8 mouse cellular contexts compared by ENCODE assay signal in the genomic region with DNA sequence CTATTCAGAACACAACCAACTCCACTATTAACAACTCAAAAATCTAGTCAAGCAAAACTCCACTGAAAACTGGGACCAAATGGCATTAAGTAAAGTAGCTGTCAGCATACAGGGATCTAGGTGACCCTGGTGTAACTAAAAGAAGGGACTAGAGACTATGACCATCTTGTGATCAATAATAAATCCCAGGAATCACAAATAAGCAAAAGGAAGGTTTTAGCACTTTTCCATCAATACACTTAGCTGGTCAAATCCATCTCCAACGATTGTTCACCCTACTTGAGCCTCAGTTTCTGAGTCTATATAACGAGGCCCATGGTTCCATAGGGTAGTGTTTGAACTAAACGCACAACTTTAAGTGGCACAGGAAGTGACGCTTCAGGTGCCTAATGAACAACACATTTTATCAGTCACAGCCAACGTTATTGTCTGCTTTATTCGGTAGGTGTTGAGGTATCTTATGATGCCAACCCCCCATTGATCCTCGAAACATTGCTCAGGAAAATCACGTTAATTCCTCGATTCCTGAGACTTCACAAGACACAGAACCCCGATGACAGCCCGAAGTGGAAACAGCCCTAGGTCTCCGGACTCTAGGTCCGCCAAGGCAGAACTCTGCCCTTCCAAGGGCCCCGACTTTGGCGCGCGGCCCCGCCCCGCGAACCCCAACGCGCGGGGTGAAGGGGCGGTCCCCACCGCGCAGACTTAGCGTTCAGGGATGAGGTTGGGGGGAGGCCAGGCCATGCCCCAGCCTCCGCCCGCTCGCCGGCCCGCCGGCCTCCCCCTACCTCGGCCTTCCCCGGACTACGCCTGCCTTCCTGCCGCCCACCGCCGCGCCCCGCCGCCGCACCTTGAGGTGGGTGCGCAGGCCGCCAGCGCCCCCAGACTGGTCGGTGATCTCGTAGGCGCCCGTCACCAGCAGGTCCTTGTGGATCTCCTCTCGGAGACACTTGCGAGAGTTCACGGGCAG. TPM values are rescaled to one million over a fixed set of nuclear protein-coding genes. Genes with fewer than 3 reads are reported as not detected.
DNase-seq lines count a peak whose midpoint lies in the region; ATAC-seq and TF ChIP-seq lines count a peak whose summit lies in the region.

No protein-coding gene starts in this region.

- TF ChIP-seq POLR2A in ES-Bruce4 (IDR thresholded peaks at IDR 0.05; ENCODE audit: insufficient read depth, low read length), result no peak

- no peaks in the 10 kb centered on the region for H3K36me3 ChIP-seq in ES-Bruce4 (ENCODE audit: control insufficient read depth, insufficient read depth, low read length, poor library complexity, severe bottlenecking)
- no peaks in the 10 kb centered on the region for H3K36me3 ChIP-seq in forebrain, embryonic 11.5 days (ENCODE audit: control insufficient read depth, insufficient read depth, low read length)
- H3K36me3 ChIP-seq in heart, postnatal 0 days (replicated peaks; ENCODE audit: control insufficient read depth, insufficient read depth, low read length), result no peaks in the 10 kb centered on the region
- no peaks in the 10 kb centered on the region for H3K36me3 ChIP-seq in lung, embryonic 15.5 days

- no peaks in the 10 kb centered on the region for H3K27me3 ChIP-seq in ES-Bruce4 (ENCODE audit: control insufficient read depth, insufficient read depth, low read length, poor library complexity, severe bottlenecking)
- no peaks in the 10 kb centered on the region for H3K27me3 ChIP-seq in forebrain, embryonic 11.5 days (ENCODE audit: control insufficient read depth, insufficient read depth, low read length)
- no peaks in the 10 kb centered on the region for H3K27me3 ChIP-seq in heart, postnatal 0 days (ENCODE audit: control insufficient read depth, insufficient read depth, low read length)
- H3K27me3 ChIP-seq in lung, embryonic 15.5 days, result no peaks in the 10 kb centered on the region

- ATAC-seq in forebrain, embryonic 11.5 days (replicated peaks; ENCODE audit: low FRiP score), result peak; percentile 81
- ATAC-seq in heart, postnatal 0 days (ENCODE audit: insufficient read depth, low read depth), result peak; percentile 65
- peak; percentile 82 for ATAC-seq in lung, embryonic 15.5 days (ENCODE audit: borderline replicate concordance, extremely low read depth, low FRiP score, low TSS enrichment)
- ATAC-seq in neutrophil, adult 5-6 weeks (ENCODE audit: extremely low read depth, insufficient number of reproducible peaks, low FRiP score, poor library complexity, severe bottlenecking), result peak; percentile 64

- WGBS in forebrain, embryonic 11.5 days, result under 1% methylated on average over 50 of the region's 53 CpGs
- WGBS in heart, postnatal 0 days, result 1% methylated on average over 47 of the region's 53 CpGs
- under 1% methylated on average over 50 of the region's 53 CpGs for WGBS in lung, embryonic 15.5 days

- H3K9me3 ChIP-seq in ES-Bruce4 (replicated peaks; ENCODE audit: control insufficient read depth, insufficient read depth, low read length, poor library complexity, severe bottlenecking), result no peaks in the 10 kb centered on the region
- no peaks in the 10 kb centered on the region for H3K9me3 ChIP-seq in forebrain, embryonic 11.5 days (ENCODE audit: control insufficient read depth, low read length)
- H3K9me3 ChIP-seq in heart, postnatal 0 days (replicated peaks; ENCODE audit: control insufficient read depth, low read length), result no peaks in the 10 kb centered on the region
- H3K9me3 ChIP-seq in lung, embryonic 15.5 days, result no peaks in the 10 kb centered on the region

- peaks cover 4% of the 10 kb centered on the region for H3K4me1 ChIP-seq in ES-Bruce4 (ENCODE audit: control insufficient read depth, insufficient read depth, low read length)
- H3K4me1 ChIP-seq in forebrain, embryonic 11.5 days (replicated peaks; ENCODE audit: control insufficient read depth, insufficient read depth, low read length), result peaks cover 7% of the 10 kb centered on the region; the same call in 1 of the 2 replicates
- H3K4me1 ChIP-seq in heart, postnatal 0 days (ENCODE audit: control insufficient read depth, insufficient read depth), result peaks cover 25% of the 10 kb centered on the region
- peaks cover 17% of the 10 kb centered on the region for H3K4me1 ChIP-seq in lung, embryonic 15.5 days

- TF ChIP-seq EP300 in ES-Bruce4 (IDR thresholded peaks at IDR 0.05; ENCODE audit: insufficient read depth, low read depth, low read length), result no peak
- TF ChIP-seq EP300 in heart, postnatal 0 days (IDR thresholded peaks at IDR 0.05; ENCODE audit: low read depth), result no peak

- H3K27ac ChIP-seq in ES-Bruce4 (ENCODE audit: insufficient read depth, low read length), result no peak overlapping the region
- peak overlapping the region; percentile 64; the same call in 1 of the 2 replicates for H3K27ac ChIP-seq in forebrain, embryonic 11.5 days (ENCODE audit: low read depth, low read length)
- peak overlapping the region; percentile 91 for H3K27ac ChIP-seq in heart, postnatal 0 days (ENCODE audit: low read depth)
- peak overlapping the region; percentile 85 for H3K27ac ChIP-seq in lung, embryonic 15.5 days

- TF ChIP-seq CTCF in ES-Bruce4 (IDR thresholded peaks at IDR 0.05; ENCODE audit: low read depth, low read length), result no peak
- TF ChIP-seq CTCF in heart, postnatal 0 days (IDR thresholded peaks at IDR 0.05; ENCODE audit: low read depth), result no peak

- H3K4me3 ChIP-seq in ES-Bruce4 (ENCODE audit: low read depth, low read length), result peak overlapping the region; percentile 99
- H3K4me3 ChIP-seq in forebrain, embryonic 11.5 days (ENCODE audit: low read depth, low read length), result peak overlapping the region; percentile 76
- peak overlapping the region; percentile 83 for H3K4me3 ChIP-seq in heart, postnatal 0 days (ENCODE audit: low read depth, low read length)
- peak overlapping the region; percentile 78 for H3K4me3 ChIP-seq in lung, embryonic 15.5 days

- DNase-seq in c-Kit-positive CD71-negative TER-119-negative erythroid progenitor cells, embryonic 14.5 days (ENCODE audit: low read depth), result peak; percentile 55
- peak; percentile 70 for DNase-seq in forebrain, embryonic 11.5 days (ENCODE audit: low spot score)
- DNase-seq in heart, postnatal 0 days (ENCODE audit: low spot score), result peak; percentile 59
- peak; percentile 68 to 85 for DNase-seq in kidney, postnatal 36 days
- DNase-seq in thymus, adult 18-20 months, result peak; percentile 56 to 65

- peak overlapping the region; percentile 96 for H3K9ac ChIP-seq in ES-Bruce4 (ENCODE audit: low read depth, poor library complexity, severe bottlenecking)
- peak overlapping the region; percentile 91 for H3K9ac ChIP-seq in forebrain, embryonic 11.5 days (ENCODE audit: low read length)
- peak overlapping the region; percentile 92 for H3K9ac ChIP-seq in heart, postnatal 0 days (replicated peaks; ENCODE audit: low read depth, low read length)
- H3K9ac ChIP-seq in lung, embryonic 15.5 days, result peak overlapping the region; percentile 79

- H3K4me2 ChIP-seq in forebrain, embryonic 11.5 days (ENCODE audit: low read depth, low read length, severe bottlenecking), result peak overlapping the region; percentile 71
- H3K4me2 ChIP-seq in heart, postnatal 0 days (ENCODE audit: low read depth, low read length), result peak overlapping the region; percentile 72
- peak overlapping the region; percentile 68 for H3K4me2 ChIP-seq in lung, embryonic 15.5 days

RNA-seq across cellular contexts. Expression of gene Tmed10, which starts 0.8 kb away (rescaled TPM):
- 174 and 184 TPM in 2 replicates for polyA plus RNA-seq in ES-Bruce4 (2011; ENCODE audit: insufficient read depth, insufficient read length, low read depth, missing spikeins)
- polyA plus RNA-seq in forebrain, embryonic 11.5 days (2014; fragmentation: Nextera tagmentation; extraction: Ambion mirVana), result 229 and 244 TPM in 2 replicates
- total RNA-seq in heart, postnatal 0 days (2014; rRNA removed; ENCODE audit: low replicate concordance), result 48.2 and 49.7 TPM in 2 replicates
- 216 and 218 TPM in 2 replicates for polyA plus RNA-seq in heart, postnatal 0 days (2015; fragmentation: Nextera tagmentation; extraction: Ambion mirVana)
- 321 and 334 TPM in 2 replicates for polyA plus RNA-seq in lung, embryonic 15.5 days (2015; fragmentation: Nextera tagmentation; extraction: Ambion mirVana)
- total RNA-seq in neutrophil, adult 5-6 weeks (2017), result 89.6 and 92.8 TPM in 2 replicates

RNA-seq across cellular contexts. Expression of gene Nek9, which starts 34.7 kb away (rescaled TPM):
- polyA plus RNA-seq in ES-Bruce4 (2011; ENCODE audit: insufficient read depth, insufficient read length, low read depth, missing spikeins), result 42.3 and 43.2 TPM in 2 replicates
- polyA plus RNA-seq in forebrain, embryonic 11.5 days (2014; fragmentation: Nextera tagmentation; extraction: Ambion mirVana), result 13.8 and 14.0 TPM in 2 replicates
- 29.2 and 45.2 TPM in 2 replicates for total RNA-seq in heart, postnatal 0 days (2014; rRNA removed; ENCODE audit: low replicate concordance)
- polyA plus RNA-seq in heart, postnatal 0 days (2015; fragmentation: Nextera tagmentation; extraction: Ambion mirVana), result 12.5 and 14.2 TPM in 2 replicates
- 19.5 and 21.1 TPM in 2 replicates for polyA plus RNA-seq in lung, embryonic 15.5 days (2015; fragmentation: Nextera tagmentation; extraction: Ambion mirVana)
- 44.6 and 47.6 TPM in 2 replicates for total RNA-seq in neutrophil, adult 5-6 weeks (2017)
